Mouse (Mus musculus) cortical plate, adult 2 months (tissue): ENCODE data around the gene Rps27a. TPM values are rescaled to one million over a fixed set of nuclear protein-coding genes. Genes with fewer than 3 reads are reported as not detected.

Source experiments
- H3K27ac ChIP-seq: fragments of 200-500 bp; 2 replicates; pipeline ENCODE4 v1.5.1; 2012; ENCODE audit warnings: low read length, control low read depth, inconsistent platforms; ENCODE audit not compliant: insufficient read depth
- H3K4me1 ChIP-seq: fragments of 200-500 bp; 2 replicates; pipeline ENCODE4 v1.6.1; 2011; ENCODE audit warnings: low read length; ENCODE audit not compliant: control insufficient read depth, insufficient read depth
- H3K4me3 ChIP-seq: fragments of 200-500 bp; 2 replicates; pipeline ENCODE4 v1.5.1; 2011; ENCODE audit warnings: mild to moderate bottlenecking, low read length, control low read depth; ENCODE audit not compliant: insufficient read depth
- CTCF ChIP-seq: fragments of 200-500 bp; IDR thresholded peaks from 2 replicates; pipeline ENCODE4 v1.5.1; 2011; ENCODE audit warnings: mild to moderate bottlenecking, control low read depth, low read length; ENCODE audit not compliant: insufficient read depth; ENCODE audit errors: extremely low read depth
- POLR2A ChIP-seq: fragments of 200-500 bp; IDR thresholded peaks from 2 replicates; pipeline ENCODE4 v1.6.1; 2011; ENCODE audit warnings: mild to moderate bottlenecking, low read length, control low read depth; ENCODE audit not compliant: insufficient read depth; ENCODE audit errors: extremely low read depth
- polyA plus RNA-seq: library from polyadenylated mRNA; depleted of rRNA; stranded (reverse); fragments of >200 nt; gene quantifications from 2 replicates; pipeline ENCODE4 v1.2.3, GENCODE M21; 2012; rRNA removed

Gene Rps27a
- 605 and 617 TPM in 2 replicates for polyA plus RNA-seq

DNA sequence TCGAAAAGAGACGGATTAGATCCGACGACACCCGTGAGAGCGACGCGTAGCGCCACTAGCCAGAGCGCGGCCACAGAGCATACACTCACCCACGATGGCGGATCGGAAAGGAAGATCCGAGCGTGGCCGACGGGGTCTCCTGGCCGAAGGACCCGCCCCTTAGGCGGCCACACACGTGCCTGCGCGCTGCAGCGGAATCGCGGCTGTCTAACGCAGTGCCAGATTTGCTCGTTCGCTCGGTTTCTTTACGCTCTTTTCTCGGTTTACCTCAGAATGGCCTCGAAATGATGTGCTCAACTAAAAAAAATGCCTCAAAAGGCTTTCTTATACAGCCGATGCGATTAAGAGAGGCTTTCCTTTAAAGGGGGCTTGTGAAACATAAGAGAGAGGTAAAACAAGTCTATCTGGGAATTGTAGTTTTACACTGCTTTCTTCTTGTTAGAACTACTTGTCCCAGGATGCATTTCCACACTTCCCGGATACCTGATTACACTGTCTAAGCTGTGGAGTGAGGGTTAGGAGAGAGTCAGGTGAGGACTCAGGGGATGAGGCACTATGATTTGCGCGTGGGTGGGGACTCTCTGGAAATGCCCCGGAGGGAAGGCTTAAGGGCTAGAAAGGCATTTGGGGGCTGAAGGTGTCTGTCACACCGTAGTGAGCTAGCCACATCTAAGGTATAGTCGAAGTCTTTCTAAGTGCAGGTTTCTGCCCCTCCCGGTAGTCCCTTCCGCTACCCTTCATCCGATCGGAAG, at the start of gene Rps27a, which contains the start of gene Clhc1:
TSS of gene Rps27a (minus strand) at position 358 of the 752 bp plus-strand sequence.
TSS of gene Clhc1 (plus strand) at position 199 of the 752 bp plus-strand sequence.
- TF ChIP-seq POLR2A (peak; percentile 95), CTCF (no peak)
- H3K27ac ChIP-seq: peak within 1 kb of the TSS; percentile 76
- H3K4me3 ChIP-seq: peak within 1 kb of the TSS; percentile 47
- H3K4me1 ChIP-seq: no peaks in the 10 kb centered on the region

DNA sequence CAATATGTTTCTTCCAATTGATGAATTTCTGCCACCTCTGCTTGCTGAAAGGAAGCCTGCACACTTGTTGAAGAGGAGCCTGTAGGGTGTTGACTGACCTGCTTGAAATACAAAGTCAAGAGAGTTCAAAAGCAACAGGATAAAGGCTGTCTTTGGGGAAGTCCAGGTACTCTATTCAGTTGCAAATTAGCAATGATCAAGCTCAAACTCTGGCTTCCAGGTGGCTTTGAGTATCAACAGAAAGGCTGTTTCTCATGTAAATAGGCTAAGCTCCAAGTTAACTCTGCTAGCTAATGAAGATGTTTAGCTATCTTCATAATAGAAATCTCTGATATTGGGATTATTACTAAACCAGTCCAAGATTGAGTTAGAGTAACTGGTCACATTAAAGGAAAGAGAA, 49.2 kb upstream of the Rps27a start:
- TF ChIP-seq POLR2A: no peak
- no peak for TF ChIP-seq CTCF

DNA sequence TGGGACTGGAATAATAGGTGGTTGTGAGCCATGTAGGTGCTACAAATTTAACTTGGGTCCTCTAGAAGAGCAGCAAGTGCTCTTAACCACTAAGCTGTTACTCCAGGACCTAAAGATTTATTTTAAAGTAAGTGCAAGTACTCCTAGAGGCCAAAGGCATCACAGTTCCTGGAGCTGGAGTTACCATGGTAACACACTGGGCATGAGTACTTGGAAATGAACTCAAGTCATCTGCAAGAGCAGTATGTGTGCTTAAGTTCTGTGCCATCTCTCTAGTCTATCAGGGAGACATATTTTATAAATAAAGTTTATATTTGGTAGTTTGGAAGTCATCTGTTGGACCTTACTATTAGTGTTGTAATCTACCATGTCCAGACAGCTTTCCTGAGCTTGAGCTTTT, 47.3 kb upstream of the Rps27a start:
- TF ChIP-seq POLR2A (no peak), CTCF (no peak)
- Histone ChIP-seq H3K27ac (no peak overlapping the region), H3K4me1 (no peaks in the 10 kb centered on the region), H3K4me3 (no peak overlapping the region)

More for the DNA sequence above, 49.2 kb upstream of the Rps27a start:
- Histone ChIP-seq H3K4me3 (no peak overlapping the region), H3K27ac (no peak overlapping the region), H3K4me1 (no peaks in the 10 kb centered on the region)

DNA sequence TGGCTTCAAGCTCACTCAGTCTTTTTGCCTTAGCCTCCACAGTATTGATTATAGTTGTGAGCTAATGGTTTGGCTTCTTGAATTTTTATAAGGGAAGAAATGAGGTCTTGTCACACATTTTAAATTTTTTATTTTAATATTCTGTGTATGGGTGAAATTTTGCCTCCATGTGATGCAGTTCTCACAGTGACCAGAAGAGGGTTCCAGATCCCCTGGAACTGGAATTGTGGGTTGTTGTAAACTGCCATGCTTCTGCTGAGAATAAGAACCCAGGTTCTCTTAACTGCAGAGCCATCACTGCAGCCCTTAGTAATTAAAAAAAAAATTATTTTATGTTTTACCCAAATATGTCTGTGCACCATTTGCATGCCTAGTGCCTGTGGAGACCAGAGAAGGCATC, 31.7 kb upstream of the Rps27a start:
- Histone ChIP-seq H3K4me1 (no peaks in the 10 kb centered on the region), H3K27ac (no peak overlapping the region), H3K4me3 (no peak overlapping the region)
- no peak for TF ChIP-seq POLR2A
- TF ChIP-seq CTCF: no peak

DNA sequence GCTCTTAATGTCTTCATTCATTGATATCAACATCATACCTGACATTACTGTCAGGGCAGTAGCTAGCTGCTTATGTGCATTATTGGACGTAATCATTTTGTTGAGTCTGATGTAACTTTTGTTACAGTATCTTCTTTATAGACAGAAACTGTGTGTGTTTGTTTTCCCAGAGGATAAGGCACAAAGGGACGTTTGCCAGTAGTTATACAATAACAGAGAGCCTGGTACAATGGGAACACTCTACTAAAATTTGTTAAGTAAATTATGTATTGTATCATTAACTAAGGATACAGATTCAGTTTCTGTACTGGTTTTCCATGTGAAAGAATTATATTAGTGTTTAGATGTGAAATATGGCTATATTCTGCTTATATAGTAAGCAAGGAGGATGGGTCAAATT, 24.7 kb upstream of the Rps27a start:
- no peak overlapping the region for H3K27ac ChIP-seq
- TF ChIP-seq CTCF (no peak), POLR2A (no peak)
- no peak overlapping the region for H3K4me3 ChIP-seq
- H3K4me1 ChIP-seq: no peaks in the 10 kb centered on the region

DNA sequence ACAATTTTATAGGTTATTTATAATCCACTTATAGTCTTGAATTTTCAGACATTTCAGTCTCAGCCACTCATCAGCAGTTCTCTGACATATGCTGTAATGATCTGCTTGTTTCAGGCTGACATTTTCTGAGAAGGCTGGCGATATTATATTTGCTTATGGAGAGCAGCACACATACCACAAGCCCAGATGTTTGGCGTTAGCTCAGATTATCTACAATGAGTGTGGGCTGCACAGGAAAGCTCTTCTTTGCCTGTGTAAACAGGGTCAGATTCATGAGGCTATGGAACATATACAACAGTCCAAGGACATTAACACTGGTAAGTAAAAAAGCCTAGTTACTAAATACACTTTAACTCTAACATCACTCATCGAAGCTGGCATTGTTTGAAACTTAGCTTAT, 23.6 kb upstream of the Rps27a start:
- no peak for TF ChIP-seq POLR2A
- TF ChIP-seq CTCF: no peak
- H3K27ac ChIP-seq: no peak overlapping the region
- no peaks in the 10 kb centered on the region for H3K4me1 ChIP-seq
- no peak overlapping the region for H3K4me3 ChIP-seq

DNA sequence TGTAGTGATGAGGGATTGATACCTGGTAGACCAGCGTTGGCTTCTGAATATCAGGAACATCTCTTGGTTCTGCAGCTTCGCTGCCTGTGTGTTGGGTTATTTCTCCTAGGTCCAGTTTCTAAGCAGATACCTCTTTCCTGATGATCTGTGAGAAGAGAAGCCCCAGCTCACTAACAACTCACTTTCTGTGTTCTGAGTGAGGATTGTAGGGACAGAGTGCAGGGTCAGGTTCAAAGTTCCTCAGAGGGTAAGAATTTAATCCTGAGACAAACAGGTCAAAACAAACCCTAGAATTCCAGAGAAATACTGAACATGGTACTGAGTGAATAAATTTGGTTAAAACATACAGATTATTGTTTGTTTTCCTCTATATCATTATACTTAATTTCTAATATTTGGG, 15.5 kb upstream of the Rps27a start:
- no peak for TF ChIP-seq POLR2A
- no peak for TF ChIP-seq CTCF
- Histone ChIP-seq H3K27ac (no peak overlapping the region), H3K4me3 (no peak overlapping the region), H3K4me1 (no peaks in the 10 kb centered on the region)

DNA sequence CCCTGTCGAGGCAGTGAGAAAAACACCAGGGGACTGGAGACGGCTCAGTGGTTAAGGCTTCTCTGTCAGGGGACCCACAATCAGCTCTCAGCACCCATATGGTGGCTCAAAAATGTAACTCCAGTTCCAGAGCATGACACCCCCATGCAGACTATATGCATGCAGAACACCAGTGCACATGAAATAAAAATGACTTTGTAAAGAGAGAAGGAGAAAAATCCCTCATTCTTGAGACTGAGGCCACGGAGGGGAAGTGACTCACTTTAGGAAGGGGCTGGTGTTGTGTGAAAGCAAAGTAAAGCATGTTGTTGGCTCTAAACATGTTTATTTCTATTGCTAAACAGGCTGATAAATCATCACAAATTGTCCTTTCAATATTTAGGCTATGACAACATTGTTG, 13.1 kb upstream of the Rps27a start:
- TF ChIP-seq CTCF: no peak
- no peak overlapping the region for H3K27ac ChIP-seq
- H3K4me3 ChIP-seq: no peak overlapping the region
- no peaks in the 10 kb centered on the region for H3K4me1 ChIP-seq

DNA sequence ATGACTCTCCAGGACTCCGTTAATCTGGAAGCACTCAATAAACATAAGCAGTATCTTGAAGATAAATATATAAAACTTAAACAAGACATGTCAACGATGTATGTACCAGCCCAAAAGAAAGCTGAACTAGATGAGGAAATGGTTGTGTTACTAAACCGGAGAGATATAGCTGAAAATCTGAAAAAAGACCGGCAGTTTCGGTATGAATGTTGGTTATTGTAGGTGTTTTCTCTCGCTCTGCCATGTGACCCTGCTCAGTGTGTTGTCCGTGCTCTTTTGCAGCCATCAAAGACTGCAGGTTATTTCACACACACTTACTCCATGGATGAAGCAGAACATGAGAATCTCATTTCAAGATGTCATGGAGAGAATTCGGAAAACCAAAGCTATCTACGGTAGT, 12.5 kb upstream of the Rps27a start:
- Histone ChIP-seq H3K27ac (no peak overlapping the region), H3K4me1 (no peaks in the 10 kb centered on the region), H3K4me3 (no peak overlapping the region)
- TF ChIP-seq POLR2A (no peak), CTCF (no peak)

DNA sequence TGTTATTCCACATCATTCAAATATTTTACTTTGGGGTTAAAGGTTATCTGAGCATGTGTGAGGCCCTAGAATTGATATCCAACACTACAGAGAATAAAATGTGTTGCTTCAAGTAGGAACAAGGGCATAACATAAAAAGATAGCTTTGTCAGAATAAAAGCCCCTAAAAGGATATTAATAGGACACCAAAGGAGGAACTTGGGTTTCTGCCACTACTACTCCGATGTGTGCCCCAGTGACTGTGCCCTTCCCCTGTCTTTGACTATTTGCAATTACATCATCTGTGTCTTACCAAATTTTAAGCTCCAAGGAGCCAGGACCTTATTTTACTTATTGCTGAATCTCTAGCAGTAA, 1.5 kb upstream of the Rps27a start:
- TF ChIP-seq CTCF: no peak
- no peak for TF ChIP-seq POLR2A
- Histone ChIP-seq H3K4me1 (no peaks in the 10 kb centered on the region), H3K4me3 (no peak overlapping the region), H3K27ac (no peak overlapping the region)
